Mouse (Mus musculus) megakaryocyte, embryonic 14.5 days (primary cell): ENCODE measurements around the gene Dusp1.

Source experiments
- FLI1 ChIP-seq: IDR thresholded peaks from 2 replicates; pipeline ENCODE4 v1.6.1; 2012; ENCODE audit warnings: low read length, inconsistent platforms, mixed read lengths
- GATA1 ChIP-seq: IDR thresholded peaks from 3 replicates; pipeline ENCODE4 v1.6.1; 2012; ENCODE audit warnings: mixed read lengths, low read length, inconsistent platforms, borderline replicate concordance

GRCm38 (mm10) chr17:26468102-26468894 lies 93.6 kb downstream of the Dusp1 start:
- no peak for TF ChIP-seq GATA1
- TF ChIP-seq FLI1 = no peak
